Mouse (Mus musculus): ENCODE results near the gene Tgfb1.

DNA sequence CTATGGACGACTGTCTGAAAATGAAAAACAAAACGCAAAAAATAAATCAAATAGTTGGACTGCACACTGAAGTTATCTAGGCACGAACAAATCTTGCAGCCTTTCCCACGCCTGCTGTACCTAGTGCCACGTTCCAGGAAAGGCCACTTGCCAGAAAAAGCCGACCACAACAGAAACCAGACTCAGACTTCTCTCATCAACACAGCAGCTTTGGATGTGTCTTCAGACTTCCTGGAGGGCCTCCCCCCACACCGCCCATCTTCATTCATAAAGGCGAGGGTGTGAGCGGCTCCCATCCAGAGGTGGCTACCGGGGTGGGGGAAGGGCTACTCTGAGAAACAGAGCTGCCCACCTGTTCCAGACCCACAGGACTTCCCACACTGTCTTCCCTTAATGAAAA lies 42.7 kb upstream of the Tgfb1 start:
- TF ChIP-seq CTCF (IDR thresholded peaks at IDR 0.05; ENCODE audit: extremely low read depth, insufficient read depth, insufficient read length, insufficient replicate concordance) (no peak), POLR2A (IDR thresholded peaks at IDR 0.05; ENCODE audit: low read depth, low read length) (no peak)

All from spleen, adult 2 months (tissue).